Mouse (Mus musculus) MEL (cell line): ENCODE data around the gene Il5.

Source experiments
- CHD2 ChIP-seq: IDR thresholded peaks from 2 replicates; pipeline ENCODE4 v1.6.1; 2011; ENCODE audit warnings: low read length, improper control_type of control experiment
- CTCF ChIP-seq, 3 experiments: IDR thresholded peaks in 2 of 3; conservative IDR thresholded peaks in 1 of 3; 2 replicates each; pipeline ENCODE4 v1.5.1; 2011 to 2012; ENCODE audit warnings: low read length in 3 of 3, low read depth in 2 of 3, mild to moderate bottlenecking in 2 of 3, improper control_type of control experiment in 1 of 3, inconsistent platforms in 1 of 3, mixed read lengths in 1 of 3, moderate library complexity in 1 of 3; ENCODE audit not compliant: control insufficient read depth in 1 of 3, insufficient read depth in 1 of 3, poor library complexity in 1 of 3, severe bottlenecking in 1 of 3
- KAT2A ChIP-seq: conservative IDR thresholded peaks from 2 replicates; pipeline ENCODE4 v1.6.1; 2012; ENCODE audit warnings: low read depth, low read length, improper control_type of control experiment, inconsistent platforms
- MAX ChIP-seq: IDR thresholded peaks from 2 replicates; pipeline ENCODE4 v1.6.1; 2011; ENCODE audit warnings: low read length, improper control_type of control experiment
- MEF2A ChIP-seq: IDR thresholded peaks from 2 replicates; pipeline ENCODE4 v1.6.1; 2014; ENCODE audit warnings: low read depth, mild to moderate bottlenecking, inconsistent platforms, low read length, improper control_type of control experiment; ENCODE audit not compliant: poor library complexity, insufficient replicate concordance, severe bottlenecking; ENCODE audit errors: extremely low read depth
- MXI1 ChIP-seq: IDR thresholded peaks from 2 replicates; pipeline ENCODE4 v1.6.1; 2011; ENCODE audit warnings: mild to moderate bottlenecking, low read depth, low read length, improper control_type of control experiment
- NRF1 ChIP-seq: IDR thresholded peaks from 2 replicates; pipeline ENCODE4 v1.6.1; 2014; ENCODE audit warnings: low read depth, mild to moderate bottlenecking, inconsistent platforms, low read length, improper control_type of control experiment, moderate library complexity; ENCODE audit not compliant: poor library complexity, insufficient read depth, severe bottlenecking
- SIN3A ChIP-seq: IDR thresholded peaks from 2 replicates; pipeline ENCODE4 v1.6.1; 2012; ENCODE audit warnings: low read length, improper control_type of control experiment, inconsistent platforms

- no peak for TF ChIP-seq CTCF (IDR thresholded peaks at IDR 0.05 in 2 of 3, conservative IDR thresholded peaks at IDR 0.05 in 1 of 3; ENCODE audit: control insufficient read depth in 1 of 3, insufficient read depth in 1 of 3, low read depth in 2 of 3, low read length in 3 of 3, poor library complexity in 1 of 3, severe bottlenecking in 1 of 3)
- no peak for TF ChIP-seq MAX
- no peak for TF ChIP-seq CHD2
- TF ChIP-seq NRF1, result no peak
- TF ChIP-seq MXI1, result no peak
- TF ChIP-seq SIN3A, result no peak
- no peak for TF ChIP-seq MEF2A
- TF ChIP-seq KAT2A, result no peak
These were observed 893 bp upstream of the Il5 start for GRCm38 (mm10) chr11:53719701-53720100.
